ENCODE assay signal across 27 mouse cellular contexts in genomic region chr7:71284246-71284645, GRCm38 (mm10).
DNase-seq lines count a peak whose midpoint lies in the region; ATAC-seq and TF ChIP-seq lines count a peak whose summit lies in the region.
"Had no signal": no experiment of that assay in that cellular context is flagged by ENCODE, and none has a peak within 500 bp of the region (broad histone marks: within the 10 kb centered on the region; RNA-seq: fewer than 3 reads in every experiment).

No protein-coding gene starts in this region.

- TF ChIP-seq POLR2A in limb, embryonic 14.5 days (IDR thresholded peaks at IDR 0.05; ENCODE audit: borderline replicate concordance, extremely low read depth, insufficient read depth, insufficient read length) = no peak

- ATAC-seq in embryonic facial prominence, embryonic 14.5 days (ENCODE audit: low read depth) = no peak
- ATAC-seq in limb, embryonic 14.5 days (ENCODE audit: low FRiP score, low read depth) = no peak
- ATAC-seq in lung, embryonic 16.5 days (ENCODE audit: low read depth) = peak; percentile 47; the same call in 1 of the 2 replicates
- ATAC-seq: CD4-positive, CD25-positive, alpha-beta regulatory T cell, adult 4 months; forebrain, embryonic 14.5 days; forebrain, embryonic 16.5 days had no signal

- H3K4me1 ChIP-seq in embryonic facial prominence, embryonic 14.5 days (ENCODE audit: control insufficient read depth, insufficient read depth, low read length) = no peaks in the 10 kb centered on the region
- H3K4me1 ChIP-seq in embryonic facial prominence, embryonic 10.5 days = no peaks in the 10 kb centered on the region
- H3K4me1 ChIP-seq in limb, embryonic 14.5 days (ENCODE audit: control insufficient read depth, insufficient read depth, low read length) = peaks cover 7% of the 10 kb centered on the region
- peaks cover 11% of the 10 kb centered on the region; the same call in 1 of the 2 replicates for H3K4me1 ChIP-seq in limb, embryonic 10.5 days
- H3K4me1 ChIP-seq in lung, embryonic 16.5 days (replicated peaks; ENCODE audit: control insufficient read depth, insufficient read depth, low read length) = no peaks in the 10 kb centered on the region
- H3K4me1 ChIP-seq: embryonic facial prominence, embryonic 12.5 days; embryonic facial prominence, embryonic 15.5 days; forebrain, embryonic 10.5 days; forebrain, embryonic 12.5 days had no signal

- no peak overlapping the region for H3K27ac ChIP-seq in embryonic facial prominence, embryonic 14.5 days (replicated peaks; ENCODE audit: low read depth, low read length)
- no peak overlapping the region for H3K27ac ChIP-seq in embryonic facial prominence, embryonic 10.5 days (replicated peaks)
- H3K27ac ChIP-seq in limb, embryonic 14.5 days (replicated peaks; ENCODE audit: low read depth, low read length) = no peak overlapping the region
- H3K27ac ChIP-seq in limb, embryonic 10.5 days = no peak overlapping the region
- H3K27ac ChIP-seq in lung, embryonic 16.5 days (ENCODE audit: low read length) = no peak overlapping the region
- H3K27ac ChIP-seq: embryonic facial prominence, embryonic 12.5 days; embryonic facial prominence, embryonic 15.5 days; forebrain, embryonic 10.5 days; forebrain, embryonic 12.5 days had no signal

- peaks cover 9% of the 10 kb centered on the region; the same call in 1 of the 2 replicates for H3K9me3 ChIP-seq in embryonic facial prominence, embryonic 14.5 days (ENCODE audit: control insufficient read depth, low read length)
- H3K9me3 ChIP-seq in embryonic facial prominence, embryonic 10.5 days = no peaks in the 10 kb centered on the region; the same call in 1 of the 2 replicates
- H3K9me3 ChIP-seq in limb, embryonic 14.5 days (ENCODE audit: control insufficient read depth, low read length) = no peaks in the 10 kb centered on the region
- H3K9me3 ChIP-seq in limb, embryonic 10.5 days (replicated peaks) = no peaks in the 10 kb centered on the region
- H3K9me3 ChIP-seq in lung, embryonic 16.5 days (ENCODE audit: control insufficient read depth, low read length) = no peaks in the 10 kb centered on the region; the same call in 1 of the 2 replicates
- H3K9me3 ChIP-seq: embryonic facial prominence, embryonic 15.5 days had no signal

- no peak overlapping the region for H3K4me2 ChIP-seq in embryonic facial prominence, embryonic 14.5 days (ENCODE audit: low read depth, low read length)
- no peak overlapping the region for H3K4me2 ChIP-seq in limb, embryonic 14.5 days (replicated peaks; ENCODE audit: low read depth, low read length, severe bottlenecking)
- H3K4me2 ChIP-seq in lung, embryonic 16.5 days (ENCODE audit: low read depth, low read length) = no peak overlapping the region
- H3K4me2 ChIP-seq: embryonic facial prominence, embryonic 12.5 days; embryonic facial prominence, embryonic 15.5 days; forebrain, embryonic 12.5 days had no signal

- no peaks in the 10 kb centered on the region for H3K27me3 ChIP-seq in embryonic facial prominence, embryonic 14.5 days (replicated peaks; ENCODE audit: control insufficient read depth, insufficient read depth, low read length)
- no peaks in the 10 kb centered on the region for H3K27me3 ChIP-seq in embryonic facial prominence, embryonic 10.5 days (replicated peaks; ENCODE audit: low read depth, poor library complexity, severe bottlenecking)
- H3K27me3 ChIP-seq in limb, embryonic 14.5 days (ENCODE audit: control insufficient read depth, insufficient read depth, low read length) = no peaks in the 10 kb centered on the region
- H3K27me3 ChIP-seq in limb, embryonic 10.5 days (ENCODE audit: low read depth, poor library complexity, severe bottlenecking) = 0 out of 2 replicates have a peak, but pooled peaks cover 4% of the 10 kb centered on the region
- no peaks in the 10 kb centered on the region for H3K27me3 ChIP-seq in lung, embryonic 16.5 days (ENCODE audit: control insufficient read depth, insufficient read depth, low read depth, low read length)
- H3K27me3 ChIP-seq: CH12.LX; embryonic facial prominence, embryonic 12.5 days; embryonic facial prominence, embryonic 15.5 days; forebrain, embryonic 12.5 days had no signal

- DNase-seq in embryonic facial prominence, embryonic 14.5 days (ENCODE audit: low spot score) = peak; percentile 53
- DNase-seq in embryonic facial prominence, embryonic 10.5 days (ENCODE audit: low spot score) = no peak
- peak; percentile 13 for DNase-seq in limb, embryonic 14.5 days (ENCODE audit: low spot score)
- DNase-seq in limb, embryonic 10.5 days (ENCODE audit: low spot score) = no peak
- DNase-seq in lung, postnatal 10 days = no peak
- DNase-seq: adrenal gland, adult 2 months; adrenal gland, postnatal 10 days; adrenal gland, postnatal 25 days; B cell, adult 2 months; cerebellum, adult 11 months; cerebellum, adult 18-20 months; cerebellum, adult 8-10 months; cerebellum, adult 9-11 months; cerebellum, postnatal 14 days; cerebellum, postnatal 36 days; embryo, embryonic 11 days had no signal

- no peaks in the 10 kb centered on the region for H3K36me3 ChIP-seq in embryonic facial prominence, embryonic 14.5 days (ENCODE audit: control insufficient read depth, insufficient read depth, low read length)
- H3K36me3 ChIP-seq in embryonic facial prominence, embryonic 10.5 days (replicated peaks) = no peaks in the 10 kb centered on the region
- no peaks in the 10 kb centered on the region for H3K36me3 ChIP-seq in limb, embryonic 14.5 days (ENCODE audit: control insufficient read depth, insufficient read depth, low read length)
- no peaks in the 10 kb centered on the region for H3K36me3 ChIP-seq in limb, embryonic 10.5 days
- no peaks in the 10 kb centered on the region for H3K36me3 ChIP-seq in lung, embryonic 16.5 days (ENCODE audit: control insufficient read depth, insufficient read depth, low read length)
- H3K36me3 ChIP-seq: embryonic facial prominence, embryonic 12.5 days; embryonic facial prominence, embryonic 15.5 days; forebrain, embryonic 10.5 days; forebrain, embryonic 12.5 days; G1E had no signal

- no peak overlapping the region for H3K4me3 ChIP-seq in embryonic facial prominence, embryonic 14.5 days (ENCODE audit: low read depth, low read length)
- no peak overlapping the region for H3K4me3 ChIP-seq in embryonic facial prominence, embryonic 10.5 days
- H3K4me3 ChIP-seq in limb, embryonic 14.5 days (replicated peaks; ENCODE audit: low read length) = no peak overlapping the region
- no peak overlapping the region for H3K4me3 ChIP-seq in limb, embryonic 10.5 days
- no peak overlapping the region for H3K4me3 ChIP-seq in lung, embryonic 16.5 days (ENCODE audit: low read length)
- H3K4me3 ChIP-seq: embryonic facial prominence, embryonic 12.5 days; embryonic facial prominence, embryonic 15.5 days; erythroblast, embryonic 14.5 days; forebrain, embryonic 10.5 days; forebrain, embryonic 12.5 days had no signal

- no peak overlapping the region for H3K9ac ChIP-seq in embryonic facial prominence, embryonic 14.5 days (ENCODE audit: low read depth, low read length)
- no peak overlapping the region for H3K9ac ChIP-seq in limb, embryonic 14.5 days (ENCODE audit: low read depth, low read length, severe bottlenecking)
- H3K9ac ChIP-seq in lung, embryonic 16.5 days (ENCODE audit: low read length) = no peak overlapping the region
- H3K9ac ChIP-seq: embryonic facial prominence, embryonic 12.5 days; embryonic facial prominence, embryonic 15.5 days; forebrain, embryonic 12.5 days had no signal

Comparison
In these comparisons a context has a peak if more than half of its experiments do, and no peak if none do; other contexts are left out.
1. DNase-seq: peak in embryonic facial prominence, embryonic 14.5 days (single experiment) and limb, embryonic 14.5 days (single experiment); none in embryonic facial prominence, embryonic 10.5 days (single experiment), limb, embryonic 10.5 days (single experiment) and lung, postnatal 10 days (single experiment).